Mouse (Mus musculus): ENCODE data around the gene C1ql3.

C1ql3 gene

GRCm38 (mm10) chr2:13011472-13011871 is at the start of gene C1ql3:
Gene C1ql3, minus strand, starts transcription at chr2:13011806.
- DNase-seq (ENCODE audit: low spot score), result no peak

GRCm38 (mm10) chr2:13060426-13061170 is 49.0 kb upstream of the C1ql3 start:
- DNase-seq (ENCODE audit: low spot score), result no peak

GRCm38 (mm10) chr2:13048649-13049048 is 37.0 kb upstream of the C1ql3 start:
- no peak for DNase-seq (ENCODE audit: low spot score)

GRCm38 (mm10) chr2:13044555-13044954 is 32.9 kb upstream of the C1ql3 start:
- DNase-seq (ENCODE audit: low spot score), result no peak

- DNase-seq (ENCODE audit: low spot score), result no peak
Measured at GRCm38 (mm10) chr2:13039785-13040184, 28.2 kb upstream of the C1ql3 start.

- DNase-seq (ENCODE audit: low spot score), result no peak
Measured at GRCm38 (mm10) chr2:13038772-13039171, 27.2 kb upstream of the C1ql3 start.

GRCm38 (mm10) chr2:13018861-13019260 is 7.3 kb upstream of the C1ql3 start:
- no peak for DNase-seq (ENCODE audit: low spot score)

- no peak for DNase-seq (ENCODE audit: low spot score)
Measured at GRCm38 (mm10) chr2:13018382-13018781, 6.8 kb upstream of the C1ql3 start.

- no peak for DNase-seq (ENCODE audit: low spot score)
Measured at GRCm38 (mm10) chr2:13011973-13012372, 367 bp upstream of the C1ql3 start.

- DNase-seq (ENCODE audit: low spot score), result no peak
Measured at GRCm38 (mm10) chr2:13010460-13011341, 905 bp downstream of the C1ql3 start.

- no peak for DNase-seq (ENCODE audit: low spot score)
Measured at GRCm38 (mm10) chr2:13010030-13010459, 1.6 kb downstream of the C1ql3 start.

GRCm38 (mm10) chr2:13009261-13009972 is 2.2 kb downstream of the C1ql3 start:
- DNase-seq (ENCODE audit: low spot score), result no peak

- no peak for DNase-seq (ENCODE audit: low spot score)
Measured at GRCm38 (mm10) chr2:13008433-13008832, 3.2 kb downstream of the C1ql3 start.

GRCm38 (mm10) chr2:13000026-13000425 is 11.6 kb downstream of the C1ql3 start:
- no peak for DNase-seq (ENCODE audit: low spot score)

- no peak for DNase-seq (ENCODE audit: low spot score)
Measured at GRCm38 (mm10) chr2:12984901-12985732, 26.5 kb downstream of the C1ql3 start.

GRCm38 (mm10) chr2:12978771-12979170 is 32.8 kb downstream of the C1ql3 start:
- DNase-seq (ENCODE audit: low spot score), result no peak

GRCm38 (mm10) chr2:12977367-12977766 is 34.2 kb downstream of the C1ql3 start:
- DNase-seq (ENCODE audit: low spot score), result no peak

- no peak for DNase-seq (ENCODE audit: low spot score)
Measured at GRCm38 (mm10) chr2:12973752-12974151, 37.9 kb downstream of the C1ql3 start.

GRCm38 (mm10) chr2:12970049-12970724 is 41.4 kb downstream of the C1ql3 start:
- DNase-seq (ENCODE audit: low spot score), result no peak

GRCm38 (mm10) chr2:12956703-12957424 is 54.7 kb downstream of the C1ql3 start:
- DNase-seq (ENCODE audit: low spot score), result no peak
